In genomic region chr2:29891773-29892172, GRCm38 (mm10) we compare ENCODE assay signal across 16 mouse cellular contexts. TPM values are rescaled to one million over a fixed set of nuclear protein-coding genes. Genes with fewer than 3 reads are reported as not detected.
A peak's percentile ranks its signal among the peaks of the same experiment; 100 is the strongest.
DNase-seq lines count a peak whose midpoint lies in the region; ATAC-seq and TF ChIP-seq lines count a peak whose summit lies in the region.
"Had no signal": no experiment of that assay in that cellular context is flagged by ENCODE, and none has a peak within 500 bp of the region (broad histone marks: within the 10 kb centered on the region; RNA-seq: fewer than 3 reads in every experiment).

No protein-coding gene starts in this region.

- no peak overlapping the region for H3K4me3 ChIP-seq in forebrain, embryonic 13.5 days
- no peak overlapping the region for H3K4me3 ChIP-seq in forebrain, postnatal 0 days (ENCODE audit: low read depth, low read length)
- no peak overlapping the region for H3K4me3 ChIP-seq in neural tube, embryonic 12.5 days
- H3K4me3 ChIP-seq in limb, embryonic 12.5 days (replicated peaks), result 0 out of 2 replicates have a peak overlapping the region, but pooled peaks have one; percentile 100
- H3K4me3 ChIP-seq: heart, adult 2 months had no signal

- H3K4me2 ChIP-seq in forebrain, embryonic 13.5 days, result peak overlapping the region; percentile 92; the same call in 1 of the 2 replicates
- H3K4me2 ChIP-seq in forebrain, postnatal 0 days (ENCODE audit: low read depth), result no peak overlapping the region
- H3K4me2 ChIP-seq in neural tube, embryonic 12.5 days (replicated peaks), result peak overlapping the region; percentile 92; the same call in 1 of the 2 replicates
- H3K4me2 ChIP-seq in limb, embryonic 12.5 days, result no peak overlapping the region

- no peaks in the 10 kb centered on the region for H3K9me3 ChIP-seq in forebrain, embryonic 13.5 days (replicated peaks)
- H3K9me3 ChIP-seq in forebrain, postnatal 0 days (ENCODE audit: low read length), result no peaks in the 10 kb centered on the region
- no peaks in the 10 kb centered on the region for H3K9me3 ChIP-seq in neural tube, embryonic 12.5 days
- H3K9me3 ChIP-seq in limb, embryonic 12.5 days, result no peaks in the 10 kb centered on the region
- H3K9me3 ChIP-seq: stomach, embryonic 15.5 days had no signal

- no peak overlapping the region for H3K27ac ChIP-seq in forebrain, embryonic 13.5 days
- H3K27ac ChIP-seq in forebrain, postnatal 0 days (ENCODE audit: low read depth, low read length), result no peak overlapping the region
- no peak overlapping the region for H3K27ac ChIP-seq in neural tube, embryonic 12.5 days
- no peak overlapping the region for H3K27ac ChIP-seq in limb, embryonic 12.5 days
- H3K27ac ChIP-seq: heart, adult 2 months; stomach, embryonic 15.5 days had no signal

- no peak overlapping the region for H3K9ac ChIP-seq in forebrain, embryonic 13.5 days
- H3K9ac ChIP-seq in forebrain, postnatal 0 days, result no peak overlapping the region
- H3K9ac ChIP-seq in neural tube, embryonic 12.5 days, result no peak overlapping the region
- H3K9ac ChIP-seq in limb, embryonic 12.5 days (replicated peaks), result no peak overlapping the region
- H3K9ac ChIP-seq: stomach, embryonic 15.5 days had no signal

- no peaks in the 10 kb centered on the region; the same call in 1 of the 2 replicates for H3K27me3 ChIP-seq in forebrain, embryonic 13.5 days
- H3K27me3 ChIP-seq in forebrain, postnatal 0 days (ENCODE audit: insufficient read depth, low read length), result no peaks in the 10 kb centered on the region
- no peaks in the 10 kb centered on the region for H3K27me3 ChIP-seq in neural tube, embryonic 12.5 days (replicated peaks)
- H3K27me3 ChIP-seq in limb, embryonic 12.5 days, result no peaks in the 10 kb centered on the region
- H3K27me3 ChIP-seq: stomach, embryonic 15.5 days had no signal

- H3K36me3 ChIP-seq in forebrain, embryonic 13.5 days (ENCODE audit: poor library complexity, severe bottlenecking), result peaks cover 50% of the 10 kb centered on the region
- H3K36me3 ChIP-seq in forebrain, postnatal 0 days (ENCODE audit: insufficient read depth), result peaks cover 47% of the 10 kb centered on the region
- peaks cover 48% of the 10 kb centered on the region for H3K36me3 ChIP-seq in neural tube, embryonic 12.5 days
- peaks cover 52% of the 10 kb centered on the region for H3K36me3 ChIP-seq in limb, embryonic 12.5 days

- no peak for DNase-seq in forebrain, postnatal 0 days
- DNase-seq in neural tube, embryonic 10.5 days (ENCODE audit: extremely low spot score, low spot score), result no peak
- no peak for DNase-seq in thymus, postnatal 25 days
- no peak for DNase-seq in urinary bladder, postnatal 25 days (ENCODE audit: low spot score)
- DNase-seq: B cell, adult 2 months; embryo, embryonic 11 days; heart, adult 2 months; right cerebral cortex, adult 18-20 months; spleen, adult 18-20 months; thymus, postnatal 36 days had no signal

- WGBS in forebrain, embryonic 13.5 days, result 91% methylated on average over 6 of the region's 6 CpGs
- 91% methylated on average over 6 of the region's 6 CpGs for WGBS in forebrain, postnatal 0 days
- WGBS in neural tube, embryonic 12.5 days, result 97% methylated on average over 6 of the region's 6 CpGs
- 96% methylated on average over 6 of the region's 6 CpGs for WGBS in limb, embryonic 12.5 days

- peaks cover 19% of the 10 kb centered on the region for H3K4me1 ChIP-seq in forebrain, embryonic 13.5 days
- H3K4me1 ChIP-seq in forebrain, postnatal 0 days (ENCODE audit: insufficient read depth), result 0 out of 2 replicates have a peak, but pooled peaks cover 9% of the 10 kb centered on the region
- peaks cover 17% of the 10 kb centered on the region for H3K4me1 ChIP-seq in neural tube, embryonic 12.5 days
- peaks cover 13% of the 10 kb centered on the region for H3K4me1 ChIP-seq in limb, embryonic 12.5 days (replicated peaks)

- no peak for ATAC-seq in forebrain, embryonic 13.5 days
- no peak for ATAC-seq in forebrain, postnatal 0 days
- ATAC-seq in neural tube, embryonic 12.5 days (ENCODE audit: low FRiP score, low read depth), result no peak
- ATAC-seq in limb, embryonic 12.5 days (ENCODE audit: insufficient number of reproducible peaks, insufficient read depth, low FRiP score, low TSS enrichment, low read depth), result no peak
- ATAC-seq: forebrain, embryonic 16.5 days; inflammation-experienced regulatory T-cells, adult 6 months had no signal

- no peak for TF ChIP-seq CTCF in forebrain, postnatal 0 days (IDR thresholded peaks at IDR 0.05; ENCODE audit: low read depth)

RNA-seq across cellular contexts. Expression of gene Odf2, which starts 2.8 kb away (rescaled TPM):
- polyA plus RNA-seq in forebrain, embryonic 13.5 days (2015; fragmentation: Nextera tagmentation; extraction: Ambion mirVana), result 77.4 and 91.8 TPM in 2 replicates
- 103 and 109 TPM in 2 replicates for total RNA-seq in forebrain, postnatal 0 days (2014; rRNA removed)
- polyA plus RNA-seq in forebrain, postnatal 0 days (2015; fragmentation: Nextera tagmentation; extraction: Ambion mirVana), result 40.3 and 60.8 TPM in 2 replicates
- polyA plus RNA-seq in neural tube, embryonic 12.5 days (2016; fragmentation: Nextera tagmentation; extraction: Ambion mirVana), result 84.0 and 98.5 TPM in 2 replicates
- 88.5 and 101 TPM in 2 replicates for polyA plus RNA-seq in limb, embryonic 12.5 days (2016; fragmentation: Nextera tagmentation; extraction: Ambion mirVana)

RNA-seq across cellular contexts. Expression of gene Cercam, which starts 22.8 kb away (rescaled TPM):
- polyA plus RNA-seq in forebrain, embryonic 13.5 days (2015; fragmentation: Nextera tagmentation; extraction: Ambion mirVana), result 5.8 and 7.7 TPM in 2 replicates
- total RNA-seq in forebrain, postnatal 0 days (2014; rRNA removed), result 13.6 and 16.9 TPM in 2 replicates
- 10.8 and 14.1 TPM in 2 replicates for polyA plus RNA-seq in forebrain, postnatal 0 days (2015; fragmentation: Nextera tagmentation; extraction: Ambion mirVana)
- 24.0 and 24.6 TPM in 2 replicates for polyA plus RNA-seq in neural tube, embryonic 12.5 days (2016; fragmentation: Nextera tagmentation; extraction: Ambion mirVana)
- 15.1 and 18.3 TPM in 2 replicates for polyA plus RNA-seq in limb, embryonic 12.5 days (2016; fragmentation: Nextera tagmentation; extraction: Ambion mirVana)

RNA-seq across cellular contexts. Expression of gene Gle1, which starts 43.5 kb away (rescaled TPM):
- polyA plus RNA-seq in forebrain, embryonic 13.5 days (2015; fragmentation: Nextera tagmentation; extraction: Ambion mirVana), result 82.5 and 83.3 TPM in 2 replicates
- total RNA-seq in forebrain, postnatal 0 days (2014; rRNA removed), result 52.7 and 57.4 TPM in 2 replicates
- 55.2 and 62.3 TPM in 2 replicates for polyA plus RNA-seq in forebrain, postnatal 0 days (2015; fragmentation: Nextera tagmentation; extraction: Ambion mirVana)
- 71.1 and 73.5 TPM in 2 replicates for polyA plus RNA-seq in neural tube, embryonic 12.5 days (2016; fragmentation: Nextera tagmentation; extraction: Ambion mirVana)
- 72.5 and 76.2 TPM in 2 replicates for polyA plus RNA-seq in limb, embryonic 12.5 days (2016; fragmentation: Nextera tagmentation; extraction: Ambion mirVana)

Comparison
In these comparisons a context has a peak if more than half of its experiments do, and no peak if none do; other contexts are left out.
1. H3K4me2 ChIP-seq: peak in forebrain, embryonic 13.5 days (single experiment) and neural tube, embryonic 12.5 days (single experiment); none in forebrain, postnatal 0 days (single experiment) and limb, embryonic 12.5 days (single experiment).